Mouse (Mus musculus): ENCODE data around the gene Srsf2. TPM values are rescaled to one million over a fixed set of nuclear protein-coding genes. Genes with fewer than 3 reads are reported as not detected.

Gene Srsf2
- polyA plus RNA-seq (2012; fragmentation: generic; extraction: Trizol), result 100 to 1,000 TPM; 133 to 151 TPM

DNA sequence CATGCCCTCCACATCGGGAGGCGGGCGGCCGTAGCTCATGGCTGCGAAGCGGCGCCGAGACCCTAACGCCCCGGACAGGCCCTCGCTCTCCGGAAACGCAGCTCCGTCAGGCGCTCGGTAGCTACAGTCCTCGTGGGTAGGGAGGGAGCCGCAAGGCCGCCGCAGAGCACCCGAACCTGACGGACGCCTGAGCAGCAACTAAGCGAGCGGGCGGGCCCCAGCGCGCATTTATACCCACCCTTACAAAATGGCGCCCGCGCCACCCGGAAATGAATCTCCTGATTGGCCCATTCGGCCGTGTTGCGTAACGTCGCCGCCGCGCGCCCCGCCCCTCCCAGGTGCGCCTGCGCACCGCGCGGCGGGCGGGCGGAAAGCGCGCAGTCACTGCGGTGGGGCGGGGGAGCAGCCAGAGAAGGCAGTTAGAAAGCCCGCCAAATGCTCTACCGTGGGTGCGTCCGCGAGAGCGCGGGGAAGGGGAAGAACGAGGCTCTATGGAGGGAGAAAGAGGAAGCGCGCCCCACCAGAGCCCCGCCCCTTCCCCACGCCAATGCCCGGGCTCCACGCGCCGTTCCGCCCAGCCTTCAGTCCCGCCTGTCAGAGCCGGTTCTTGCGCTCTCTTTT is at the start of gene Srsf2:
Gene Srsf2 (minus strand): TSS at position 204 of the 621 bp plus-strand sequence.

DNA sequence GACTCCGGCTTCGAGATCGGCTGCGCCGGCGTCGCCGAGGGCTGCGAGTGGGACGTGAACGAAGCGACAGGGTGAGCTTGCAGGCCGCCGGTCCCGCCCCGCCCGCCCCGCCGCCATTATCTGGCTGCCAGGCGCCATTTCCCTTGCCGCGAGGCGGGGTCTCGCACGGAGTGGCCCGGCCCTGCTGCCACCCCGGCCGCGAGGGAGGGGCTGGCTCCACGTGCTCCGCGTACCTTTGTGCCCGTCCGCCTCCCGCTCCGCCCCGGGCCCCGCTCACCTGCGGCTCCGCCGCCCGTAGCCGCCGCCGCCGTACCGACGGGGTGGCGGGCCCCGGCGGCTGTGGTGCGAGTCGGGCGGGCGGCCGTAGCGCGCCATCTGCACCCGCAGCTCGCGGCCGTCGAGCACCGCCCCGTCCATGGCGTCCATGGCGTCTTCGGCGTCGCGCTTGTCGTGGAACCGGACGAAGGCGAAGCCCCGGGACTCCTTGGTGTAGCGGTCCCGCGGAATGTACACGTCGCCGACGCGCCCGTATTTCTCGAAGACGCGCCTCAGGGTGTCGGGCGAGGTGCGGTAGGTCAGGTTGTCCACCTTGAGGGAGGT is 503 bp downstream of the Srsf2 start, which contains the start of gene Mfsd11:
Gene Mfsd11 (plus strand): TSS at position 150 of the 600 bp plus-strand sequence.

DNA sequence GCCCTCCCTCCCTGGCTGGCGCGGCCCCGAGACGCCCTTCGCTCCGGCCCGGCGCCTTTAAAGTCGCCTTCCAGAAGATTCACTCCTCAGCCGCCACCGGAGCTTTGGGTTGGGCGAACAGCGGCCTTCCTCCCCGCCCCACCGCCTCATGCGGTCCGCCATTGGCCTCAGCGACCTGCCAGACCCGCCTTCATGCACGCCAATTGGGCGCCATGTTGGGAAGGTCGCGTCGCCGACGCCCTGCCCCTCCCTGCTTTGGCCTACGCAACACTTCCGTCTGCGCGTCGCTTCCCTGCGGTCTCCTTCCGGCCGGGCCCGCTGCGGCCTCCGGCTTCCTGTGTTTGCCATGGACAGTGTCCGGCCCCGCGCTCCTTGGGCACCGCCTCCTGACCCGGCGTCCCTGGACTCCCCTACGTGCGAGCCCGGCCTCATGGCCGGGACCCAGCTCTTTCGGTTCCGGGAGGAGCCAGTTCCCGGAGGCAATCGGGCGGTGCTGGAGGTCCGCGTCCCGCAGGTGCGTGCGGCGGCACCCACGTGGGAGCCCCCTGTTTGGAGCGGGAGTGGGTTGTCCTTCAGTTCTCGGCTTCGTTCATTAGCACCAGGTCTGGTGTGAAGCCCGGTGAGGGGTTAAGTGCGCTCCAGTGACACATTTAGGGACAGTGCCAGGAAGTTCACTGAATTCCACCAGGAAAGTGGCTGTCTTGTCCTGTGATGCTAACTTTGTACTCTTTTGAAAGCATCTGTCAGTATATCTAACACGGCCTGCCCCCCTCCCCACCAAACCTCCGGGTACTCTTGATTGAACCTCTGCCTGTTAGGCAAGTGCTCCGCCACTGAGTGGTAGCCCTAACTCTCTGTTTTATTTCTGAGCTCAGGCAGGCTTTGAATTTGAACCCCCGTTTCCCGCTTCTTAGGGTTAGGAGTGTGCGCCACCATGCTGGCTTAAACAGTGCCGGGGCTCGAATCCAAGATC is 9.3 kb downstream of the Srsf2 start, which contains the start of the genes Mettl23 and Jmjd6:
Gene Mettl23 (plus strand): TSS at position 18 of the 973 bp plus-strand sequence.
Gene Jmjd6 (minus strand): TSS at position 189 of the 973 bp plus-strand sequence.

DNA sequence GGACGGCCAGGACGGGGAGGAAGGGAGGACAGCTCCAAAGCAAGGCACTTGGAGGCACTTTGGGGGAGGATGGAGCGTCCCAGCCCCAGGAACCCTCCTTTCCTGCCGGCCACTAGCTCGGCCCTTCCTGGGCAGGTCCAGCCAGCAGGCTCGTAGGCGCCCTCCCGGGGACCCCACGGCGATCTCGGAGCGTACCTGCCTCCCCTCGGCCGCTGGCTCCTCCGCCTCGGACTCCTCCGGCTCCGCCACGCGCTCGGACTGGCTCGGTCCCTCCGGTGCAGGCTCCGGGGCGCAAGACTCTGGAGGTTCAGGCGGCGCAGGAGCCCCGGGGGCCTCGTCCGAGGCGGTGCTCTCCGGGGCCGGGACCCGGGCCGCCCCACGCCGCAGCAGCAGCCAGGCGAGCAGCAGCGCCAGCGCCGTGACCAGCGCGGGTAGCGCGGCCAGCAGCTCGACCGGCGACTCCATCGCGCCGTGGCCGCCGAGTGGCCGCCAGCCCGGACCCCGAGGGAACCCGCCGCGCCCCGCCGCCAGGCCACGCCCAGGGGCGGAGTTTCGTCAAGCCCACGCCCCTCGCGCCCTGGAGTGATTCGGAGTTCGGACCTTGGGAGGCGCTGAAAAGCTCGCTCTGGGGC is 25.2 kb downstream of the Srsf2 start, which contains the start of gene Mxra7:
Gene Mxra7 (minus strand): TSS at position 513 of the 632 bp plus-strand sequence.

Other genes starting within 250 kb of the Srsf2 start
- gene Rhbdf2, start 226.1 kb downstream of the Srsf2 start, polyA plus RNA-seq (2012; fragmentation: generic; extraction: Trizol), result under 1 TPM in 1 of 2 experiments, not detected in 1; 0.01 TPM
- gene Prcd, start 199.6 kb downstream of the Srsf2 start, polyA plus RNA-seq (2012; fragmentation: generic; extraction: Trizol), result 1 to 10 TPM; 1.0 to 5.5 TPM
- under 1 TPM; 0.05 to 0.48 TPM for gene Cygb, start 198.8 kb downstream of the Srsf2 start, polyA plus RNA-seq (2012; fragmentation: generic; extraction: Trizol)
- not detected for gene St6galnac1, start 77.6 kb downstream of the Srsf2 start, polyA plus RNA-seq (2012; fragmentation: generic; extraction: Trizol)
- gene Mxra7, start 25.0 kb downstream of the Srsf2 start, polyA plus RNA-seq (2012; fragmentation: generic; extraction: Trizol), result 100 to 1,000 TPM in 1 of 2 experiments, 10 to 100 TPM in 1; 58.8 to 129 TPM
- 10 to 100 TPM; 25.9 to 56.2 TPM for gene Mettl23, start 9.8 kb downstream of the Srsf2 start, polyA plus RNA-seq (2012; fragmentation: generic; extraction: Trizol)
- 10 to 100 TPM; 51.3 to 52.1 TPM for gene Jmjd6, start 9.6 kb downstream of the Srsf2 start, polyA plus RNA-seq (2012; fragmentation: generic; extraction: Trizol)
- 10 to 100 TPM; 18.8 to 39.9 TPM for gene Mfsd11, start 654 bp downstream of the Srsf2 start, polyA plus RNA-seq (2012; fragmentation: generic; extraction: Trizol)
- gene Mgat5b, start 65.8 kb upstream of the Srsf2 start, polyA plus RNA-seq (2012; fragmentation: generic; extraction: Trizol), result not detected

Data from C3H10T1/2 (cell line).